Mouse (Mus musculus) liver, embryonic 15.5 days (tissue): ENCODE data around the gene Aqp1. TPM values are rescaled to one million over a fixed set of nuclear protein-coding genes. Genes with fewer than 3 reads are reported as not detected.

ENCODE experiments used
- ATAC-seq: fragments of 200-750 bp; cut with Nextera tagmentation; 2 replicates; pipeline ENCODE4 v1.8.0; 2017; ENCODE audit warnings: moderate number of reproducible peaks, mild to moderate bottlenecking, moderate library complexity; ENCODE audit not compliant: insufficient read depth
- H3K27ac ChIP-seq: fragments of 300-500 bp; sonication (generic); replicated peaks from 2 replicates; pipeline ENCODE4 v1.5.1; 2015; ENCODE audit warnings: mild to moderate bottlenecking, inconsistent platforms
- H3K27me3 ChIP-seq: fragments of 300-500 bp; sonication (generic); 2 replicates; pipeline ENCODE4 v1.6.1; 2015; ENCODE audit warnings: mild to moderate bottlenecking, inconsistent platforms
- H3K36me3 ChIP-seq: fragments of 300-500 bp; sonication (generic); replicated peaks from 2 replicates; pipeline ENCODE4 v1.6.1; 2015; ENCODE audit warnings: moderate library complexity, mild to moderate bottlenecking, inconsistent platforms
- H3K4me1 ChIP-seq: fragments of 300-500 bp; sonication (generic); replicated peaks from 2 replicates; pipeline ENCODE4 v1.6.1; 2015; ENCODE audit warnings: inconsistent platforms
- H3K4me2 ChIP-seq: fragments of 300-500 bp; sonication (generic); 2 replicates; pipeline ENCODE4 v1.6.1; 2015; ENCODE audit warnings: moderate library complexity, mild to moderate bottlenecking, inconsistent platforms
- H3K4me3 ChIP-seq: fragments of 300-500 bp; sonication (generic); replicated peaks from 2 replicates; pipeline ENCODE4 v1.5.1; 2015; ENCODE audit warnings: mild to moderate bottlenecking, inconsistent platforms
- H3K9ac ChIP-seq: fragments of 300-500 bp; sonication (generic); 2 replicates; pipeline ENCODE4 v1.6.1; 2015; ENCODE audit warnings: moderate library complexity, mild to moderate bottlenecking, inconsistent platforms
- H3K9me3 ChIP-seq: fragments of 300-500 bp; sonication (generic); replicated peaks from 2 replicates; pipeline ENCODE4 v1.6.1; 2016; ENCODE audit warnings: inconsistent platforms
- WGBS: fragments of 180-500 bp; shearing (Covaris S2); methylation state at CpG from one replicate; pipeline ENCODE4 v1.1.7; 2015; ENCODE audit warnings: mixed read lengths; ENCODE audit not compliant: insufficient replicate concordance; 5-methylcytosine and 5-hydroxymethylcytosine counted together
- microRNA-seq: library from miRNA; unstranded; fragments of <30 nt; microRNA quantifications from one replicate; pipeline ENCODE4, GENCODE M21; 2016
- polyA plus RNA-seq: library from polyadenylated mRNA; unstranded; fragments of >200 nt; fragmentation: Nextera tagmentation; extraction: Ambion mirVana; gene quantifications from 2 replicates; pipeline ENCODE4 v1.2.1, GENCODE M21; 2015

Aqp1 gene
- polyA plus RNA-seq, 1 experiment from 2014 or later: 75.8 TPM

- Histone ChIP-seq H3K27ac (no peak overlapping the region), H3K4me3 (no peak overlapping the region), H3K9me3 (no peaks in the 10 kb centered on the region), H3K9ac (no peak overlapping the region), H3K4me1 (peaks cover 41% of the 10 kb centered on the region), H3K4me2 (no peak overlapping the region), H3K27me3 (peaks cover 26% of the 10 kb centered on the region), H3K36me3 (no peaks in the 10 kb centered on the region)
- no peak for ATAC-seq
- 44% methylated on average over 5 of the region's 5 CpGs for WGBS
Observed at GRCm38 (mm10) chr6:55384356-55384951, 48.2 kb downstream of the Aqp1 start.

GRCm38 (mm10) chr6:55388546-55389169 lies 52.4 kb downstream of the Aqp1 start:
- Histone ChIP-seq H3K9me3 (no peaks in the 10 kb centered on the region), H3K36me3 (no peaks in the 10 kb centered on the region), H3K9ac (no peak overlapping the region), H3K4me1 (peaks cover 8% of the 10 kb centered on the region), H3K27ac (no peak overlapping the region), H3K27me3 (peaks cover 56% of the 10 kb centered on the region), H3K4me2 (no peak overlapping the region), H3K4me3 (no peak overlapping the region)
- ATAC-seq: no peak
- WGBS: 43% methylated on average over 12 of the region's 12 CpGs

- 37% methylated on average over 5 of the region's 5 CpGs for WGBS
- H3K27ac ChIP-seq: no peak overlapping the region
- ATAC-seq: no peak
Observed at GRCm38 (mm10) chr6:55389321-55389720, 53.1 kb downstream of the Aqp1 start.

DNA sequence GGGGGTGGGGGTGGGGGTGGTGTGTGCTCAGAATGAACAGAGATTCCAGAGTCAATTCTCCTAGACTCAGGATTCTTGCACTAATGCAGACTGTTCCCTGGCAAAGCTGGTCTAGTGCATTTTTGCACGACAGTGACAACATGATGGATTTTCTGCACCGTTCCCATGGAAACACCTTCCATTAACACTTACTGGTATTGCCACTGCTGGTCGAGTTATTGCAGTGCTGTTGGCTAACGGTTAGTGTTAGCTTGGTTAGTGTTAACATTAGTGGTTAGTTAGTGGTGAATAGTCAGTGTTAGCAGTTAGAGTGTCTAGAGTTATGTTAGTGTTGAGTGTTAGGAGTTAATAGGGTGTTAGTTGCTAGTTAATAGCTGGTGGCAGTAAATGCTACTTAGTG lies 55.6 kb downstream of the Aqp1 start:
- no peak for ATAC-seq
- Histone ChIP-seq H3K4me2 (no peak overlapping the region), H3K9me3 (no peaks in the 10 kb centered on the region), H3K27ac (no peak overlapping the region), H3K4me1 (no peaks in the 10 kb centered on the region), H3K9ac (no peak overlapping the region), H3K36me3 (no peaks in the 10 kb centered on the region), H3K4me3 (no peak overlapping the region), H3K27me3 (peaks cover 60% of the 10 kb centered on the region)
- 31% methylated on average over 4 of the region's 4 CpGs for WGBS

More at GRCm38 (mm10) chr6:55389321-55389720, 53.1 kb downstream of the Aqp1 start:
- no peaks in the 10 kb centered on the region for H3K36me3 ChIP-seq
- H3K9ac ChIP-seq: no peak overlapping the region
- H3K4me1 ChIP-seq: peaks cover 2% of the 10 kb centered on the region
- peaks cover 56% of the 10 kb centered on the region for H3K27me3 ChIP-seq
- no peak overlapping the region for H3K4me3 ChIP-seq
- no peaks in the 10 kb centered on the region for H3K9me3 ChIP-seq
- H3K4me2 ChIP-seq: no peak overlapping the region

DNA sequence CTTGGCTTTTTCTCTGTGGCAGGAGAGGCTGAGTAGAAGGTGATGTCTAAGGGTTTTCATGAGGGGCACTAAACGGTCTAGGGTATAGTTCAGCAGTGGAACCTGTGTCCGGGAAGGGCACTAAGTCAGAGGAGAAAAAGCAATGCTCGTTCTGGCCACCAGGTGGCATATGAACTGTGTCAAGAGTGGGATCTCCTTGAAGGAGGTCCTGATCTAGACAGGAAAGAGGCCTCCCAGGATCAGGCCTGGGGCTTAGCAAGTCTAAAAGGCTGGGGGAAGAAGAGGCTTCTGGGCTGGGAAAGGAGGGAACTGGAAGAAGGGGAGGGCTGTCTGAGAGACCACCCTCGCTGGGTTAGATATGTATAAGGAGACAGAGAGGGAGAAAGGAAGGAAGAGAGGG lies 56.2 kb downstream of the Aqp1 start:
- Histone ChIP-seq H3K4me3 (no peak overlapping the region), H3K9me3 (no peaks in the 10 kb centered on the region), H3K9ac (no peak overlapping the region), H3K4me1 (no peaks in the 10 kb centered on the region), H3K27ac (no peak overlapping the region), H3K4me2 (no peak overlapping the region), H3K27me3 (peaks cover 58% of the 10 kb centered on the region), H3K36me3 (no peaks in the 10 kb centered on the region)
- 12% methylated on average over 4 of the region's 4 CpGs for WGBS
- ATAC-seq: no peak

DNA sequence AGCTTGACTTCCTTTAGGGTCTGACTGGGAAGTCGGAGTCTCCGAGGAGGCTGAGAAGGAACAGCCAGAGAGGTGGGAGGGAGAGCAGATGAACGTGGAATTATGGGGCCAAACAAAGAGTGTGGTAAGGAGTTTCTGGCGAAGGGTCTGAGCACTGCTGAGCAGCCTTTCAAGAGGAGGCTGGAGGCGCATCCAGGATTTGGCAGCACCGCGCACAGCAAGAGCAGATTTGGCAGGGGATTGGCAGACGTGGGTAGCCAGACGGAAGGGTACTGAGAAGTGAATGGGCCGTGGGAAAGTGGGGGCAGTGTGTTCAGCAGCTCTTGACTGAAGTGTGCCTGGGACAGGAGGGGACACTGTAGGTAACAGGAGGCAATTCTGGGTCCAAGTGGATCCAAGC lies 58.6 kb downstream of the Aqp1 start:
- Histone ChIP-seq H3K4me3 (no peak overlapping the region), H3K4me2 (no peak overlapping the region), H3K9ac (no peak overlapping the region), H3K4me1 (no peaks in the 10 kb centered on the region), H3K36me3 (no peaks in the 10 kb centered on the region), H3K27me3 (peaks cover 41% of the 10 kb centered on the region), H3K27ac (no peak overlapping the region), H3K9me3 (no peaks in the 10 kb centered on the region)
- WGBS: 66% methylated on average over 10 of the region's 10 CpGs
- no peak for ATAC-seq

- Histone ChIP-seq H3K9ac (no peak overlapping the region), H3K9me3 (no peaks in the 10 kb centered on the region), H3K4me2 (no peak overlapping the region), H3K36me3 (no peaks in the 10 kb centered on the region), H3K27ac (no peak overlapping the region), H3K27me3 (peaks cover 29% of the 10 kb centered on the region; the same call in 1 of the 2 replicates), H3K4me1 (no peaks in the 10 kb centered on the region), H3K4me3 (no peak overlapping the region)
- WGBS: 47% methylated on average over 3 of the region's 3 CpGs
- ATAC-seq: no peak
Observed at GRCm38 (mm10) chr6:55396176-55396575, 59.9 kb downstream of the Aqp1 start.

- Histone ChIP-seq H3K27ac (no peak overlapping the region), H3K4me1 (no peaks in the 10 kb centered on the region), H3K9me3 (no peaks in the 10 kb centered on the region), H3K4me3 (no peak overlapping the region), H3K9ac (no peak overlapping the region), H3K4me2 (no peak overlapping the region), H3K36me3 (no peaks in the 10 kb centered on the region), H3K27me3 (peaks cover 25% of the 10 kb centered on the region; the same call in 1 of the 2 replicates)
- WGBS: 69% methylated on average over 11 of the region's 11 CpGs
- ATAC-seq: no peak
Observed at GRCm38 (mm10) chr6:55396622-55397041, 60.4 kb downstream of the Aqp1 start.

Small RNAs within 50 kb of the gene (microRNA-seq; reads per million reads assigned to microRNA genes)
- not detected for gene Gm25458

Other genes with a start within 250 kb of the Aqp1 start
- 0.73 and 0.83 TPM in 2 replicates for gene Crhr2, start 203.4 kb upstream of the Aqp1 start, polyA plus RNA-seq
- 0.16 and 0.32 TPM in 2 replicates for gene Inmt, start 161.4 kb upstream of the Aqp1 start, polyA plus RNA-seq
- gene Mindy4, start 133.0 kb upstream of the Aqp1 start, polyA plus RNA-seq: 1.0 and 1.3 TPM in 2 replicates
- gene Ghrhr, start 39.9 kb downstream of the Aqp1 start, polyA plus RNA-seq: 0.08 TPM in 1 of 2 replicates, not detected in the other
- 0.10 and 0.24 TPM in 2 replicates for gene Adcyap1r1, start 115.5 kb downstream of the Aqp1 start, polyA plus RNA-seq